Mouse (Mus musculus) small intestine, adult 2 months (tissue): ENCODE measurements around the gene Papss2.

Experiments used
- CTCF ChIP-seq: fragments of 200-500 bp; IDR thresholded peaks from 2 replicates; pipeline ENCODE4 v1.5.1; 2012; ENCODE audit warnings: low read depth, mild to moderate bottlenecking, control low read depth, inconsistent platforms, low read length, moderate library complexity, mixed read lengths; ENCODE audit not compliant: insufficient replicate concordance, insufficient read length; ENCODE audit errors: extremely low read depth
- POLR2A ChIP-seq: fragments of 200-500 bp; IDR thresholded peaks from 2 replicates; pipeline ENCODE4 v1.6.1; 2012; ENCODE audit warnings: low read depth, mild to moderate bottlenecking, control low read depth, inconsistent platforms, low read length, moderate library complexity

GRCm38 (mm10) chr19:32601033-32601770, 5.6 kb downstream of the Papss2 start:
- TF ChIP-seq CTCF = no peak
- 0 out of 2 replicates have a peak, but pooled peaks have one; percentile 13 for TF ChIP-seq POLR2A
